Mouse (Mus musculus) limb, embryonic 12.5 days (tissue): ENCODE data around the gene Otub2. TPM values are rescaled to one million over a fixed set of nuclear protein-coding genes. Genes with fewer than 3 reads are reported as not detected.
A peak's percentile ranks its signal among the peaks of the same experiment; 100 is the strongest.
"Not testable (repeated sequence)": the region's sequence is repeated elsewhere in the genome, so short reads cannot be mapped to it uniquely, and the experiment has no call there.

Experiments
- ATAC-seq: fragments of 200-750 bp; cut with Nextera tagmentation; 2 replicates; pipeline ENCODE4 v1.8.0; 2017; ENCODE audit warnings: low read depth, moderate TSS enrichment; ENCODE audit not compliant: insufficient number of reproducible peaks, insufficient read depth, low FRiP score, low TSS enrichment
- H3K27ac ChIP-seq: fragments of 300-500 bp; sonication (generic); 2 replicates; pipeline ENCODE4 v1.5.1; 2016; ENCODE audit warnings: mild to moderate bottlenecking, moderate library complexity
- H3K27me3 ChIP-seq: fragments of 300-500 bp; sonication (generic); 2 replicates; pipeline ENCODE4 v1.6.1; 2016; ENCODE audit warnings: mild to moderate bottlenecking, moderate library complexity
- H3K36me3 ChIP-seq: fragments of 300-500 bp; sonication (generic); 2 replicates; pipeline ENCODE4 v1.6.1; 2016; ENCODE audit warnings: mild to moderate bottlenecking, moderate library complexity
- H3K4me1 ChIP-seq: fragments of 300-500 bp; sonication (generic); replicated peaks from 2 replicates; pipeline ENCODE4 v1.6.1; 2016
- H3K4me2 ChIP-seq: fragments of 300-500 bp; sonication (generic); 2 replicates; pipeline ENCODE4 v1.6.1; 2016; ENCODE audit warnings: mild to moderate bottlenecking, moderate library complexity
- H3K4me3 ChIP-seq: fragments of 300-500 bp; sonication (generic); replicated peaks from 2 replicates; pipeline ENCODE4 v1.5.1; 2016; ENCODE audit warnings: mild to moderate bottlenecking
- H3K9ac ChIP-seq: fragments of 300-500 bp; sonication (generic); replicated peaks from 2 replicates; pipeline ENCODE4 v1.6.1; 2016; ENCODE audit warnings: mild to moderate bottlenecking, moderate library complexity
- H3K9me3 ChIP-seq: fragments of 300-500 bp; sonication (generic); 2 replicates; pipeline ENCODE4 v1.6.1; 2016; ENCODE audit warnings: mild to moderate bottlenecking, moderate library complexity
- WGBS: fragments of 180-500 bp; shearing (Covaris S2); methylation state at CpG from one replicate; pipeline ENCODE4 v1.1.7; 2016; 5-methylcytosine and 5-hydroxymethylcytosine counted together
- polyA plus RNA-seq: library from polyadenylated mRNA; unstranded; fragments of >200 nt; fragmentation: Nextera tagmentation; extraction: Ambion mirVana; gene quantifications from 2 replicates; pipeline ENCODE4 v1.2.1, GENCODE M21; 2016

The Otub2 gene
- polyA plus RNA-seq, 1 experiment from 2014 or later = 12.0 TPM

DNA sequence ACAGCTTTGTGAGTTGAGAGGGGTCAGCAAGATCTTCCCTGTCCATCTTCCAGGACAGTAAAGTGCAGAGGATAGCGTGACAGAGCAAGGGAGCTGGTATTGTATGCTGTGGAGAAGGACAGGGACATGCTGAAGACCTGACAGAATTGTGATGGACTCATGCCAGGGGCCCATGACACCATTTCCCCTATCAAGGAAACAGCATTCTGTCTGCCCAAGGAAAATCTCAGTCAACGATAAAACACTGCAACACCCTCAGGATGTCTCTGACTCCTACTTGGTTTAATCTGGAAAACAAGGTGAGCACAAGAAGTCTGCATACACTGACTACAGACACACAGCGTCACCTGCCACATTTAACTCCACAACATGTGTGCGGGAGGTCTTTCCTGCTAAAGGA, 19.2 kb downstream of the Otub2 start, which contains the start of gene 9330161L09Rik:
Gene 9330161L09Rik, minus strand, starts transcription at position 101 of the 400 bp plus-strand sequence.
- WGBS = 92% methylated on average over 4 of the region's 4 CpGs
- no peaks in the 10 kb centered on the region for H3K27me3 ChIP-seq
- no peaks in the 10 kb centered on the region for H3K9me3 ChIP-seq
- H3K4me2 ChIP-seq = no peak within 1 kb of the TSS
- H3K9ac ChIP-seq = no peak within 1 kb of the TSS
- H3K36me3 ChIP-seq = peaks cover 89% of the 10 kb centered on the region
- no peak within 1 kb of the TSS for H3K27ac ChIP-seq
- no peaks in the 10 kb centered on the region for H3K4me1 ChIP-seq
- H3K4me3 ChIP-seq = no peak within 1 kb of the TSS
- ATAC-seq = no peak

DNA sequence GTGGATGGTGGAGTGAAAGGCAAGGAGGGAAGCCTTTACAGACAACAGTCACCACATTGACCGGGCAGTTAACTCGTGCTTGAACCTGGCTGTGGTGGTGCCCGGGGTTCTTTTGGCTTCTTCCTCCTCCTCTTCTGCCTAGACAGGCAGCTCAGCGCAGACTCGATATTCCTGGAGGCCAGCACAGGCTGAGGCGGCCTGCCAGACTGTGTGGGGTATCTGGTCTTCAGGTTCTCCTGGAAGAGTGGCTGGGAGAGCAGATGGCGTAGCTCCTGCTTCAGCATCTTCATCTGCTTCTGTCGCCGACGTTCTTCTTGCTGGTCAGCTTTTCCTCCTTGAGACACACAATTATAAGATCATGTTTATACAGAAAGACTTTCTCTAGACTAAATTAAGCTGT, 19.7 kb downstream of the Otub2 start:
- WGBS = 96% methylated on average over 10 of the region's 10 CpGs
- ATAC-seq = no peak
- no peak overlapping the region for H3K4me2 ChIP-seq

DNA sequence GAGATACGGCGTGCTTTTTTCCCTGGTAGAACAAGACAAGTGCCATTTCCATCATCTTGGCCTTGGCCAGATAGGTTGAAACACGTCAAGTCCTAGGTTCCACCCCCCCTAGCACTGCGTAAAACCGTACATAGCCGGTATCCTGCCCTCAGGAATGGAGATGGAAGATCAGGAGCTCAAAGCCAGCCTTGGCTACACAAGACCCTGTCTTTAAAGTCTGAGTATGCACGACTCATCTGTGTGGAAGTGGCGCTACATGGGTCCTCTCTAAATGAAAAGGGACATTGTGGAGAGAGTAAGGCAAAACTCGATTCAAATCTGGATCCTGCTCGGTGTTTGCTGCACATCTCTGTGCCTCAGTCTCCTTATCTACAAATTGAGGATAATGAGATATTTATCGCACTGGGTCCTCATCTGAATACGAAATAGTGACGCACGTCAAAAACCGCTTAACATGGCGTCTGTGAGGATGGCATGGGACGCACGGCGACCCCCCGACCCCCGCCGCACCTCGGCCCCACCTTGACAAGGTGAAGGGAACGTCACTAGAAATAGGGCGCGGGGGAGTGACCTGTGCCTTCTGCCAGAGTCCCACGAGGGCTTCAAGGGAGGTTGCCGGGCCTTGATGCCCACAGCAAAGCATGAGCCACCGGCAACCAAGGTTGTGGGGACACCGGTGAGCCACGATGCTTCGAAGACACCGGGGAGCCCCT, 36.7 kb downstream of the Otub2 start:
- peak overlapping the region; percentile 94 for H3K4me3 ChIP-seq
- peak overlapping the region; percentile 85 for H3K9ac ChIP-seq
- peaks cover 20% of the 10 kb centered on the region for H3K36me3 ChIP-seq
- ATAC-seq = peak; percentile 48
- H3K4me2 ChIP-seq = peak overlapping the region; percentile 93
- no peaks in the 10 kb centered on the region for H3K27me3 ChIP-seq
- H3K4me1 ChIP-seq = peaks cover 28% of the 10 kb centered on the region
- no peak overlapping the region for H3K27ac ChIP-seq
- WGBS = 9% methylated on average over 33 of the region's 33 CpGs
- no peaks in the 10 kb centered on the region for H3K9me3 ChIP-seq

More for the DNA sequence above, 19.7 kb downstream of the Otub2 start:
- no peaks in the 10 kb centered on the region for H3K27me3 ChIP-seq
- H3K9ac ChIP-seq = no peak overlapping the region
- H3K4me1 ChIP-seq = no peaks in the 10 kb centered on the region
- no peak overlapping the region for H3K4me3 ChIP-seq
- peaks cover 89% of the 10 kb centered on the region for H3K36me3 ChIP-seq
- H3K9me3 ChIP-seq = no peaks in the 10 kb centered on the region
- no peak overlapping the region for H3K27ac ChIP-seq

DNA sequence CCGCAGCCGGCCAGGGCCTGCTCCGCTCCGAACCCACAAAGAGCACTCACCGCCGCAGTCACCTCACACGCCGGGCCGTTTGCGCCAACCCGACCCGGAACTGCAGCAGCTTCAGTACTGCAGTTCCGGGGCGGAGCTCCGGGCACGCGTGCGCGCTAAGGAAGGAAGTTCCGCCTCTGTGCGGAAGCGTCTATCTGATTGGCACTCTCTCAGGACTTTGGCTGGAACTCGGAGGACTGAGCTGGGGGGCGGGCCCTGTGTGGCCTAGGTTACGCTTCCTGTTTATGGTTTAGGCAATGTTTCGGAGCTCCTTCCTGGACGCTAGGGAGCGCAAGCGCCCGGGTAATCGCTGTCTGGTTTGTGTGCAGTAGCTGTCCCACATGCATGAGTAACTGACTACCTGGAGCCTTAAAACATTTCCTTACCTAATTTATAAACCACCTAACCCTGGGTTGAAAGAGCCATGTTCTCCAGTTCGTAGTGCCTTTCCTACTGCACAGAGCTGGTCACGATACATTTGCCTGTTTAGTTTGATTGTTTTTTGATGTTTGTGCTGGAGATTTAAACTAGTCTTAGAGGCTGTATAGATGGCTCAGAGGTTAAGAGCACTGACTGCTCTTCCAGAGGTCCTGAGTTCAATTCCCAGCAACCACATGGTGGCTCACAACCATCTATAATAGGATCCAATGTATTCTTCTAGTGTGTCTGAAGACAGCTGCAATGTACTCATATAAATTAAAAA, 37.4 kb downstream of the Otub2 start, which contains the start of gene Ddx24:
Gene Ddx24, minus strand, starts transcription at position 102 of the 742 bp plus-strand sequence.
- H3K9me3 ChIP-seq = no peaks in the 10 kb centered on the region
- H3K4me3 ChIP-seq = peak within 1 kb of the TSS; percentile 94
- H3K9ac ChIP-seq = peak within 1 kb of the TSS; percentile 85
- peaks cover 28% of the 10 kb centered on the region for H3K4me1 ChIP-seq
- H3K4me2 ChIP-seq = peak within 1 kb of the TSS; percentile 93
- H3K36me3 ChIP-seq = peaks cover 20% of the 10 kb centered on the region
- ATAC-seq = peak; percentile 100
- 2% methylated on average over 33 of the region's 33 CpGs for WGBS
- 0 out of 2 replicates have a peak within 1 kb of the TSS, but pooled peaks have one; percentile 20 for H3K27ac ChIP-seq
- H3K27me3 ChIP-seq = no peaks in the 10 kb centered on the region

DNA sequence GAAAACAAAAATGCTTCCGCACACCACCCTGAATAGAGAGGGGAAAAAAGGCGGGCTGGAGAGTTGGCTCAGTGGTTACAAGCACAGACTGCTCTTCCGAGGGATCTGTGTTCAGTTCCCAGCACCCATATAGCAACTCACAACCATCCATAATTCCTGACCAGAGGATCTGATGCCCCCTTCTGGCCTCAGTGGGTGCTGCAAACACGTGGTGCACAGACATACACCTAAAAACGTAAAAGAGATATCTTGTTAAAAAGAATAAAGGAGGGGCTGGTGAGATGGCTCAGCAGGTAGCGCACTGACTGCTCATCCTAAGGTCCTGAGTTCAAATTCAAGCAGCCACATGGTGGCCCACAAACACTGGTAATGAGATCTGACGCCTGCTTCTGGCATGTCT, 38.2 kb downstream of the Otub2 start:
- Histone ChIP-seq H3K36me3 (peaks cover 17% of the 10 kb centered on the region), H3K27me3 (no peaks in the 10 kb centered on the region), H3K9me3 (no peaks in the 10 kb centered on the region), H3K4me2 (no peak overlapping the region), H3K4me1 (peaks cover 22% of the 10 kb centered on the region), H3K27ac (no peak overlapping the region), H3K9ac (no peak overlapping the region), H3K4me3 (no peak overlapping the region)
- no peak for ATAC-seq
- WGBS = 89% methylated on average over 7 of the region's 7 CpGs

DNA sequence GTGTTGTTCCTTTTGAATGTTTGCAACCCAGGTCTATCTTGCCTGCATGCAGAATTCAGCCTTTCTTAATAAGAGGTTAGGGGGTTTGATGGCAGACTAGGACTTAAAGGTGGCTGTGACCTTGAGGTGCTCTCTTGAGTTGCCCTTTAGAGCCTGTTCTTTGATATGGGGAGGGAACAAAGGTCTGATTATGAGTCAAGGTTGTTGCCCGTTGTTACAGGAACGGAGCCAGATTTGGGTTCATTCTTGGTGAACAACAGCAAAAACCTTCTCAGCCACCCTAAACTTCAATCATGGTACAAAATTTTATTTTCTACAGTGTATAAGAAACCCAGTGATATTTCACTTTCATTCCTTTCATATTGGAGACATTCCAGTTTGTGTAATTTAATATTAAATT, 44.9 kb downstream of the Otub2 start:
- no peak for ATAC-seq
- Histone ChIP-seq H3K36me3 (no peaks in the 10 kb centered on the region), H3K27ac (no peak overlapping the region), H3K27me3 (no peaks in the 10 kb centered on the region), H3K4me1 (no peaks in the 10 kb centered on the region), H3K4me3 (no peak overlapping the region), H3K9ac (no peak overlapping the region), H3K4me2 (no peak overlapping the region), H3K9me3 (no peaks in the 10 kb centered on the region)
- WGBS = 89% methylated on average over 2 of the region's 2 CpGs

DNA sequence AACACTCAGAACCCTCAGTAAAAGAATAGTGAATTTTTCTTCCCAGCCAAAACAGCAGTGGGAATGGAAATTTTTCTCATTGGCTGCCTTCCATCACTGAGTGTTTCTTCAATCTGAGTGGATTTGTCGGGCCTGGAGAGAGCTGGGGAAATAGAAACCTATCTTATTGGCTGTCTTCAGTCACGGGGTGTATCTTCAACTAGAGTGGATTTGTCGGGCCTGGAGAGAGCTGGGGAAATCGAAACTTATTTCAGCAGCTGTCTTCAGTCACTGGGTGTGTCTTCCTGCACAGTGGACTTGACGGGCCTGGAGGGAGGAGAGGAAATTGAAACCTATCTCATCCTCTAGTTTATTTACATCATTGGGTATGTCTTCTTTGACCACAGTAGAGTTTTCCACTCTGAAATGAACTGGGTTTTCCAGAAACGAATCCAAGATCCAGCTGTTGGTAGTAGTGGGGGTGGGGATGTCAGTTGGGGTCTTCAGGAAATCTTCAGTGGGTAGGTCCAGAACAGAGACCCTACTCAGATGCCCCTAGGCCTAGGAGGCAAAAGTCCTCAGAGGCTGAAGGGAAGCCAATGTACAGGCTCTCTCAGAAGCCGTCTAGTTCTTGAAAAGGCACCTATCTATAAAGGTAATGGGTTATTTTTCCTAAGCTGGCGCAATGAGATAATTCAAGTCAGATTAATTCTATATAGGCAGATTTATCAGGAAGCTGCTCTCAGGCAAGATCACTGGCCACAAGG, 45.7 kb downstream of the Otub2 start, which contains the start of gene Ifi27:
Gene Ifi27, plus strand, starts transcription at position 226 of the 746 bp plus-strand sequence.
- Histone ChIP-seq H3K27me3 (no peaks in the 10 kb centered on the region), H3K4me3 (no peak within 1 kb of the TSS), H3K36me3 (no peaks in the 10 kb centered on the region), H3K4me1 (no peaks in the 10 kb centered on the region), H3K4me2 (no peak within 1 kb of the TSS), H3K9ac (no peak within 1 kb of the TSS), H3K27ac (no peak within 1 kb of the TSS), H3K9me3 (no peaks in the 10 kb centered on the region)
- 76% methylated on average over 8 of the region's 8 CpGs for WGBS
- no peak for ATAC-seq

DNA sequence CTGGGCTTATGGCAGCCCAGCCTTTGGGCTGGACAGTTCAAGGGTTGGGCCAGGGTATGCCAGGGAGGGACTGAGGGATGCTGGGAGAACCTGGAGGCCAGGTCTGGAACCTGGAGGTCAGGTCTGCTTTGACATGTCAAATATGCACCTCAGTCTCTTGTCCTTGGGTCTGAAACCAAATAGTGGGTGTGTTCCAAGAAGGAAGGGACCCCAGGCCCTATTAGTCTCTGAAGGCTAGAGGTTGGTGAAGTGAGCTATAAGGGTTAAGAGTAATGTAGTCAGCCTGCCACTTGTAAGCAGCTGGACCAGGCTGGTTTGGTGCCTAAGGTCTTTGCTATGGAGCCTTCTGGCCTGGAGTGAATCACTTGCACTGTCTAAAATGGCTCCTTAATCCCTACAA, 46.4 kb downstream of the Otub2 start:
- Histone ChIP-seq H3K9ac (no peak overlapping the region), H3K4me2 (no peak overlapping the region), H3K27ac (no peak overlapping the region), H3K36me3 (no peaks in the 10 kb centered on the region), H3K4me1 (no peaks in the 10 kb centered on the region), H3K27me3 (no peaks in the 10 kb centered on the region), H3K9me3 (no peaks in the 10 kb centered on the region), H3K4me3 (no peak overlapping the region)
- ATAC-seq = no peak

DNA sequence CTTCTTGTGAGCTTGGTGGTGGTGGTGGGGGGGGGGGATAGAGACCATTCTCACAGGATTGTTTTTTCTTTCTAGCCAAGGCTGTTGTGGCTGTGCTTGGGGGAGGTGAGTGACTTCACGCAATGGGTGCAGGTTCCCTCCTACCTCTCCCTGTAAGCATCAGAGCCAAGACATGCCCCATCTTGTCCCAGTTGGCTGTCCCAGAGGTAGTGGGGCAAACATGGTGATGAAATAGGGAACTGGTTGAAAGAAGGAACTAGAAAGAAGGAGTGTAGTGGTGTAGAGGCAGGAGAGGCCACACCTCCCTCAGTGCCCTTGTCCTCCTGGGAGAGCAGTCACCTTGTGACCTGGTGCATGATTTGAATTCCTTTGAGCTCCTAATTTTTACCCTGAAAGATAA, 49.1 kb downstream of the Otub2 start:
- no peaks in the 10 kb centered on the region for H3K27me3 ChIP-seq
- H3K4me3 ChIP-seq = no peak overlapping the region
- WGBS = 79% methylated on average over 1 of the region's 1 CpGs
- no peak overlapping the region for H3K9ac ChIP-seq
- no peaks in the 10 kb centered on the region for H3K36me3 ChIP-seq
- H3K4me2 ChIP-seq = no peak overlapping the region
- no peak for ATAC-seq
- no peaks in the 10 kb centered on the region for H3K4me1 ChIP-seq
- H3K9me3 ChIP-seq = no peaks in the 10 kb centered on the region
- H3K27ac ChIP-seq = no peak overlapping the region

DNA sequence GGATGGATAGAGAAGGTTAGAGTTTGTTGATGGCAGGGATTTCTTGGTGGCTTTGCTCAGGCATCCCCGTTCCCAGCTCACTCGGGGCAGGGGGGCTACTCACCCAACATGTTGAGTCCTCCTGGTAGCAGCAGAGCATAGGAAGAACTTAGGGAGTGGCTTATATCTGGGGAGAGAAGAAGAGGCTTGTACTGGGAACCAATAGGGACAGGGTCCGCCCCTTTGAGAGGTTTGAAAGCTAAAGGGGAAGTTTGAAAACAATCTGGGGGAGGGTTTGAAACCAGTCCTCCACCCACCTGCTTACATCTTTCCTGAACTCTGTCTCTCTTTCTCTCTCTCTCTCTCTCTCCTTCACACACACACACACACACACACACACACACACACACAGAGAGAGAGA, 55.0 kb downstream of the Otub2 start, which contains the start of gene Ifi27l2a:
Gene Ifi27l2a, minus strand, starts transcription at position 157 of the 400 bp plus-strand sequence.
- no peaks in the 10 kb centered on the region for H3K36me3 ChIP-seq
- no peak within 1 kb of the TSS for H3K27ac ChIP-seq
- no peaks in the 10 kb centered on the region for H3K27me3 ChIP-seq
- H3K4me2 ChIP-seq = no peak within 1 kb of the TSS
- H3K9me3 ChIP-seq = no peaks in the 10 kb centered on the region
- 53% methylated on average over 3 of the region's 3 CpGs for WGBS
- no peaks in the 10 kb centered on the region for H3K4me1 ChIP-seq
- no peak within 1 kb of the TSS for H3K9ac ChIP-seq
- ATAC-seq = no peak
- no peak within 1 kb of the TSS for H3K4me3 ChIP-seq

DNA sequence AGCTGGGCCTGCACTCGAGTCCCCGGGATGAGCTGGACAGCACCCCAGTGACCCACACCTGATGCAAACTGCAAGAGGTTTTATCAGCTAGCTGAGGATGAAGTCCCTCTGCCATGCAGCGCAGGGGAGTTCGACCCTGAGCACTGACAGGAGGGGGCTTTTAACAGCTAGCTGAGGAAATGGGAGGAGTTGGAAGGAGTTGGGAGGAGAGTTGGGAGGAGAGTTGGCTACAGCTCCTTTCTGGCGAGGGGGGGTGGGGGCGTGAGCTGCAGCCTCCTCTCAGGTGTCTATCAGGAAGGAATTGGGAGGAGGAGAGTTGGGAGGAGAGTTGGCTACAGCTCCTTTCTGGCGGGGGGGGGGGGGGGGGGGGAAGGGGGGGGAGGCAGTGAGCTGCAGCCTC, 55.8 kb downstream of the Otub2 start:
- not testable (repeated sequence) for H3K9me3 ChIP-seq, H3K9ac ChIP-seq, ATAC-seq, H3K4me2 ChIP-seq, H3K36me3 ChIP-seq, H3K4me3 ChIP-seq, H3K4me1 ChIP-seq, H3K27ac ChIP-seq, H3K27me3 ChIP-seq
- 31% methylated on average over 5 of the region's 7 CpGs for WGBS
